Mouse (Mus musculus) olfactory bulb, adult 2 months (tissue): ENCODE measurements around the gene Gm49378.

Experiments used
- CTCF ChIP-seq: fragments of 200-500 bp; IDR thresholded peaks from 2 replicates; pipeline ENCODE4 v1.5.1; 2012; ENCODE audit warnings: low read depth, mild to moderate bottlenecking, low read length, moderate library complexity; ENCODE audit not compliant: insufficient read depth
- POLR2A ChIP-seq: fragments of 200-500 bp; IDR thresholded peaks from 2 replicates; pipeline ENCODE4 v1.6.1; 2012; ENCODE audit warnings: mild to moderate bottlenecking, low read depth, low read length, moderate library complexity; ENCODE audit not compliant: insufficient read depth

DNA sequence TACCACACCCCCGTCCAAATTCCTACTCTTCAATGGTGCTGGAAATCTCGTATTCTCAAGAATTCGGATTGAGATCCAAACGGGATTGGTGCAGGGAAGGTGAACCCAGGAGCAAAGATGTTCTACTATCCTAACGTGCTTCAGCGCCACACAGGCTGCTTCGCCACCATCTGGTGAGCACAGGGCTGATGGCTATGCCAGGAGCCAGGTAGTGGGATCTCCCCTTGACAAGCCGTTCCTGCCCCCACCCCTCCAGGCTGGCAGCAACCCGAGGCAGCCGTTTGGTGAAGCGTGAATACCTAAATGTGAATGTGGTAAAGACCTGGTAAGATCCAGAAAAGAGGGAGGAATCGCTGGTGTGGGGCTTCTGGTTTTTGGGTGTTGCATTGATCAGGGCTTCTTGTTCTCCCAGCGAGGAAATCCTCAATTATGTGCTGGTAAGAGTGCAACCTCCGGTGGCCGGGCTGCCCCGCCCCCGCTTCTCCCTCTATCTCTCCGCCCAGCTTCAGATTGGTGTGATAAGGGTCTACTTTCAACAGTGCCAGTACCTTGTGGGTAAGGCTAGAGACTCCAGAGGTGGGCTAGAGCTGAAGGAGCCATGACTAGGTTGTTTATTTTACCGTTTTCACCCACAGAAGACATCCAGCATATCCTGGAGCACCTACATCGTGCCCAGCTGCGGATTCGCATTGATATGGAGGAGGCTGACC lies 19.1 kb downstream of the Gm49378 start:
- TF ChIP-seq POLR2A, result no peak
- no peak for TF ChIP-seq CTCF
